Mouse (Mus musculus): ENCODE measurements around the gene Arpc4. TPM values are rescaled to one million over a fixed set of nuclear protein-coding genes. Genes with fewer than 3 reads are reported as not detected.

Arpc4 gene
- total RNA-seq, 2 experiments from 2014 or later: 78.0 to 99.5 TPM

DNA sequence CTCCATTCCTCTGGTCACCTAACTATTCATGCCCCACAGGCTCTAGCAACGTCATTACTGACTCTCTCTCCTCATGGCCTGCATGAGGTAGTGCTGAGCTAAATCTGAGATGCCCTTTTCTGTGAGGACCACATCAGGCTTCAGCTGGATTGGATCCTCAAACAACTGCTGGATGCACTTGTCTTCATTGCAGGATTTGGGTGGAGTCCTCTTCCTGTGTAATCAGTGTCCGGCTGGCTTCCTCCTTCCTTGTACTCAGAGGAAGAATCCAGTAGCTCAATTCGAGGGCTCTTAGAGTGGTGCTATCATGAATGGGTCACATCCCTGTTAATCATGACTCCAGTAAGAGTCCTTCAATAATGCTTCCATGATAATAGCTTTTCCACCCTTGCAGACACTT, 24.2 kb upstream of the Arpc4 start:
- intact Hi-C loops (cut with DNase I): no loop called here
- DNase-seq: no peak

- no peak for DNase-seq
- intact Hi-C loops (cut with DNase I): no loop called here
Measured at GRCm38 (mm10) chr6:113361476-113361875, 16.4 kb upstream of the Arpc4 start.

- intact Hi-C loops (cut with DNase I): no loop called here
- no peak for DNase-seq
Measured at GRCm38 (mm10) chr6:113362241-113362640, 15.7 kb upstream of the Arpc4 start.

DNA sequence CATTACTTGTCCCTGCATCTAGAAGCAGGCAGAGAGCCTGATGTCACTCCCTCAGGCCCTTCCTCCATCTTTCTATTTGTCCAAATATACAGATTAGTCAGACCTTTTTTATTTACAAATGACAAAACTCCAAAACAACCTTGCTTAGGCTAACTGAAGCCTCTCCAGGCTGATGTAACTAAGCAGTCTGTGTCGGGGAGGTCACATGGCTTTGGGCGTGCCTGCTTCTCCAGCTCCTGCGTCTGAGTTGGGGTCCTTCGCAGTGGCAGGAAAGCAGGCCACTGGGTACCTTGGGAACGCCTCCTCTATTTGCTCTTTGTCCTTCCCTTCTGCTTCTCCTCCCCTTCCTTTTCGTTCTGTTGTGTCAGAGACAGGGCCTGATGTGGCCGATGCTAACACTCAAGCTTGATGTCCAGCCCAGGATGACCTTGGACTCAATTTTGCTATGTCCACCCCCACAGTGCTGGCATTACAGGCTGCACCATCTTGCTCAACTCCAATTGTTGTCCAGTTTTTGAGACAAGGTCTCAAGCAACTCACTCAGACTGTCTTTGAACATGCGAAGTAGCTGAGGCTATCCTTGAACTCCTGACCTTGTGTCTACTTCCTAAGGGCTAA, 13.3 kb upstream of the Arpc4 start:
- intact Hi-C loops (cut with DNase I): no loop called here
- DNase-seq: no peak

DNA sequence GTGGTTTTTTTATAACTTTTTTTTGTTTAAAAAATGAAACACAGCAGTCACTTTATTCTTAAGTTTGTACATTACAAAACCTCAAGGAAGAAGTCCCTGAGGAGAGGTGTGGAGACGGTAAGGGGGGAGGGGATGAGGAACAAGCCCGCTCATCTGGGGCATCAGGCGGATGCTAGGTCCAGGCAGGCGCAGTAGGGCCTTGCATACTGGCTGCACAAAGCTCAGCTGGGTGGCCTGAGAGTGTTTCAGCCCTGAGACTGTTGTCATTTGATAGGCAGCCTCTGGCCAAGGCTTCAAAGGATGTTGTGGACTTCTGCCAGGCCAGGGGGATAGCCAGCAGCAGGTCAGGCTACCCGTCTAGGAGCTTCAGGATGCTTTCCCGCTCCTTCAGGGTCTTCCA, 11.3 kb upstream of the Arpc4 start:
- intact Hi-C loops (cut with DNase I): no loop called here
- no peak for DNase-seq

- no peak for DNase-seq
- intact Hi-C loops (cut with DNase I): no loop called here
Measured at GRCm38 (mm10) chr6:113367574-113367973, 10.3 kb upstream of the Arpc4 start.

GRCm38 (mm10) chr6:113368124-113368523, 9.8 kb upstream of the Arpc4 start:
- DNase-seq: no peak
- intact Hi-C loops (cut with DNase I): no loop called here

- DNase-seq: no peak
- intact Hi-C loops (cut with DNase I): no loop called here
Measured at GRCm38 (mm10) chr6:113368577-113368976, 9.3 kb upstream of the Arpc4 start.

- intact Hi-C loops (cut with DNase I): loop anchor here (10.0 kb wide), 1 partner anchor 46 kb away; the partner anchor contains the start of gene Ogg1
- DNase-seq: no peak
Measured at GRCm38 (mm10) chr6:113370194-113370929, 7.6 kb upstream of the Arpc4 start.

DNA sequence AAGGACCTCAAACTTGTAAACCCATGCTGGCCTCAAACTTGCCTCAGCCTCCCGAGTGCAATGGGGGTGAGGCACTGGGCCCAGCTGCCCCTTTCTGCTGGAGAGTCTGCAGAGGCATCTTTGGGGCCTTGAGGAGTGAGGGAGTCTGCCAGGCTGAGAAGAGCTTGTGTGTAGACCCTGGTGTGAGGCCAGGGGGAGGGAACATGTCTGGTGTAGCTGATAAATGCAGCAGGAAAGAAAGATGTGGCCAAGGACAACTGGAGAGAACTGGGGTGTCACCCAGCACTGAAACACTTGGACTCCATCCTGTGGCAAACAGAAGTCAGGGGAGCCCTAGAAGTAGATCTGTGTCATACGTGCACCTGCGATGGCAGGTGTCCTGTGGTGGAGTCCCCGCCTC, 4.4 kb upstream of the Arpc4 start:
- intact Hi-C loops (cut with DNase I): loop anchor here (10.0 kb wide), 1 partner anchor 49 kb away; the partner anchor contains the start of gene Ogg1
- no peak for DNase-seq

GRCm38 (mm10) chr6:113377172-113377495, 781 bp upstream of the Arpc4 start:
- no peak for DNase-seq
- intact Hi-C loops (cut with DNase I): loop anchor here (5.0 to 10.0 kb wide), 2 partner anchors 35 to 52 kb away; partner anchors contain the start of genes Camk1 and Ogg1

DNA sequence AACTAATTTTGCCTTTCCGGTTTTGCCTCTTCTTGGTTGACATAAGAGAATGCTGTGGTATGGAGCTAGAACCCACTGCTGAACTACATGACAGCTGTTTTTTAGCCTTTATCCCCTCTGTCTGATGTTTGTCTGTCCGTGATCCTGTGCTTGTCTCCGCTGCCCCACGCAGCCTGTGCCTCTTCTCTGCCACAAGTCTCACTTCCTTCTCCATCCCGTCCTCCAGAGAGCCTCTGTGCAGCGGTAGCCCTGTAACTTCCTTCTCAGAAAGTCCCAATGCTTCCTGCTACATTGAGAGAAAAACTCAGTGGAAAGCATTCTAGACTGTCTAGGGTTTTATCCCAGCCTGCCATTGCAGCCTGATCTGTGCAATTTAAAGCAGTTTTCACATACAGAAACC, 1.3 kb downstream of the Arpc4 start:
- no peak for DNase-seq
- intact Hi-C loops (cut with DNase I): loop anchor here (5.0 to 10.0 kb wide), 2 partner anchors 37 to 54 kb away; partner anchors contain the start of genes Camk1 and Ogg1

GRCm38 (mm10) chr6:113380480-113380879, 2.6 kb downstream of the Arpc4 start:
- intact Hi-C loops (cut with DNase I): no loop called here
- no peak for DNase-seq

DNA sequence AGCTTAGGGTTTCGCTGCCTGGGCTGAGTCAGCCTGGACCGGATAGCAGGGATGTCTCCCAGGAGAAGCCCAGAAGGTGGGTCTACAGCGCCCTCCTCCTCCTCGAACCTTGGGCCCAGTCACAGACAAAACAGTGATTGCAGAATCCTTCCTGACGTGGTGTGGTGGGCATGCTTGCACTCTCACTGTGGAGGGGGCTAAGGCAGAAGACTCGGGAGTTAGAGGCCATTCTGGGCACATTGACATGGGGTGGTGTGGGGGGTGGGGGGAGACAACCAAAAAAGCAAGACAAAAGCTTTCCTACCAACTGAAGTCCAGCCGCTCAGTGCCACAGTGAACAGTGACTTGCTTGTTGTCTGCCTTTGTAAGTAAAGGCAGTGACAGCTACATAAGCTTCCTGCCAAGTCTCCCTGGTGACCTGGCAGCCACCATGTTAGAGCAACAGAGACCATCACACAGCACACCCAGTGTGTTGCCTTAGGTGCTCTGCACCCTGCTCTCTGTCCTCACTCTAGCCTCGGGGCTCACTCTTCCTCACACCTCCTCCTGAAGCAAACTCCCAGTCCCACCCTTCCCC, 6.5 kb downstream of the Arpc4 start:
- DNase-seq: no peak
- intact Hi-C loops (cut with DNase I): no loop called here

DNA sequence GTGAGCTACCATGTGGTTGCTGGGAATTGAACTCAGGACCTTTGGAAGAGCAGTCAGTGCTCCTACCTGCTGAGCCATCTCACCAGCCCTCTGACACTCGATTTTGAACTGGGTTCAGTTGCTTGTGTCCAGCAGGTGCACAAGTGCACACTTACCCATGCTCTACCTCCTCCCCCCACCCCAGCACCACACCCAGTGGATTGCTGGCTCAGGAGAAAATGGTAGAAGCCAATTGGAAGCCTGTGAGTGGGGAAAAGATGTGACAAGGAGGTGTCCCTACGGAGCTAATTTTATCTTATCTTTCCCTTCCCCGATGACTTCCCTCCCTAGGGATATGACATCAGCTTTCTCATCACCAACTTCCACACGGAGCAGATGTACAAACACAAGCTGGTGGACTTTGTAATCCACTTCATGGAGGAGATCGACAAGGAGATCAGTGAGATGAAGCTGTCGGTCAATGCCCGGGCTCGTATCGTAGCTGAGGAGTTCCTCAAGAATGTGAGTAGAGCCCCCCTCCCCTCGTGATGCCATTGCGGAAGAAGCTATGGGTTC, 7.3 kb downstream of the Arpc4 start:
- DNase-seq: no peak
- intact Hi-C loops (cut with DNase I): loop anchor here (5.0 kb wide), 1 partner anchor 82 kb away; no protein-coding TSS in a partner anchor

- intact Hi-C loops (cut with DNase I): loop anchor here (5.0 kb wide), 1 partner anchor 81 kb away; no protein-coding TSS in a partner anchor
- DNase-seq: no peak
Measured at GRCm38 (mm10) chr6:113386025-113386424, 8.1 kb downstream of the Arpc4 start.

DNA sequence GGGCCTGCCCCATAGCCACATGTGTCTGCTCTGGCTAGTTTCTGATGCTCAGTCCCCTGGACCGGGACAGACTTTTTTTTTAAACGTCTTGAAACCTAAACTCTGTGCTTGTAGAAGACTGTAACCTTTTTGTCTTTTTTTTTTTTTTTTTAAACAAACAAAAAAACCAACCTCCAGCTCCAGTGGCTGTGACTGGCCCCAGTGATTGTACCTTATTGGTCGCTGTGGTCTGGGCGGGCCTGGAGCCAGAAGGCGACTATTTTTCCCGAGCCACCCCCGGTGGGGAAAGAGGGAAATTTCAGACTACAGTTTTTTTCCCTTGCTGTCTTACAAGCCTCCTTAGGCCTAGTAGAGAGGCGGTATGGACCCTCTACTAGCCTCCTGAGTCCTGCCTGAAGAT, 11.0 kb downstream of the Arpc4 start, which contains the start of gene Ttll3:
Gene Ttll3 (plus strand): TSS at position 301 of the 400 bp plus-strand sequence.
- intact Hi-C loops (cut with DNase I): loop anchor here (5.0 kb wide), 1 partner anchor 78 kb away; no protein-coding TSS in a partner anchor
- no peak for DNase-seq

DNA sequence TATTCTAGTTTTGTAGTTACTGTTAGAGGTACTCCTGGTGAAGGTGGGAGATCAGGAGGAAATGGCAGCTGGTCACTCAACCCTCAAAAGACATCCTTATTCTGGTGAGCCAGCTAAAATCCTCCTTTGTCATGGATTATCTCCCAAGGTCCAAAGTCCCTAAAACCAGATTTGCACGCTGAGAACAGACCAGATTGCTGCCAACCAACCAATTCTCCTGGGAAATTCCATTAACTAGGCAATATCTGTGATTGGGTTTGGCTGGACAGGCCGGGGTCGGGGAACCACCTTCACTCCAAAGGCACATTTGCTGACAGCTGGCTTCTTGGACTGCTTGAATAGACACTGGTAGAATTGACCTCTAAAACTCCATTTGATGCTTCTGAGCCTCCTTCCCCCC, 12.8 kb downstream of the Arpc4 start:
- DNase-seq: no peak
- intact Hi-C loops (cut with DNase I): no loop called here

GRCm38 (mm10) chr6:113392015-113392386, 14.1 kb downstream of the Arpc4 start:
- intact Hi-C loops (cut with DNase I): no loop called here
- no peak for DNase-seq

DNA sequence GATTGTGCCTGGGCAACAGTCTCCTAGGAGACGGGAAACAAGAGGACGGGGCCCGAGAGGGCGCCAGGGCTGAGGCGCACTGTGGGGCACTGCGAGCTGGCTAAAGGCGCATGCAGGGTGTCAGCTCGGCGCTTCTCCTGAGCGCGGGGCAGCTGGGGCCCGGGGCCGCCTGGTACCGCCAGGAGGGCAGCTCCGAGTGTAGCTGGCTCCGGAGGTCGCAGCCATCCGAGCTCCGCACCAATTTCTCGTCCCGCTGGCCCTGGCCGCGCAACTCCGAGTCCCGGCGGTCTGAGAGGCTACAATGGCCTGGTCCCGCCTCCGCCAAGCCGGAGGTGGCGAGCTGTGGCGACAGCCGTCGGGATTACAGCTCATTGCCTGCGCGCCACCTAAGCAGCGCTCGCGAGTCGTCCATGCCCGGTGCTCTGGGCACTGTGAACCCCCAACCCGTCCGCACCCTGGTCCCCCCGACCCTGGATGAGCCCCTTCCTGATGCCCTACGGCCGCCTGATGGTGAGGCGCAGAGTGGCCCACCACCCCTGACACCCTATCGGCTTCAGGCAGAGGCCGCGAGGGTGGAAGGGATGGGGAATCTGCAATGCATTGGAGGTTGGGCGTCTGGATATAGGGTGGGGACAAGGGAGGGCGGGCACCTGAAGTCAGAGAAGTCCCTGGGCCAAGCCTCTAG, 14.6 kb downstream of the Arpc4 start:
- intact Hi-C loops (cut with DNase I): no loop called here

DNA sequence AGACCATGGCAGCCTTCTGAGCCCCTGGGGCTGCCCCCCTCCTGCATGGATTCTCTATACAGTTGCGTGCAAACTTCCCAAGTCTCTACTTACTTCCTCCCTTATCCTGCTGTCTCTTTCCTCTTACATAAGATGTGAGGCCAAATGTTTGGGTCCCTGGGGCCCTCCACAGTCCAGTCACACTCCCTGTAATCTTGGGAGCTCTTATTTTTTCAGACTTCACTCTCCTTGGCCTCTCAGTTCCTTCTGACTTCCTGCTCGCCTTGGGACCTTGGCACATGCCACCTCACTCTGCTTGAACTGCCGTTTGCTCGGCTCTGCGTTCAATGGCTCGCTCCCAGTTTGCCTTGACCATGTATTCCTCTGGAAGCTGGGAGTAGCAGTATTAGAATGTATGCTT, 16.0 kb downstream of the Arpc4 start:
- intact Hi-C loops (cut with DNase I): no loop called here

More for the DNA sequence above, 14.6 kb downstream of the Arpc4 start:
- peak; percentile 51 to 58 for DNase-seq

More for the DNA sequence above, 16.0 kb downstream of the Arpc4 start:
- no peak for DNase-seq

Data from heart, postnatal 14 days (tissue).